Mouse (Mus musculus): ENCODE measurements around the gene Gh. TPM values are rescaled to one million over a fixed set of nuclear protein-coding genes. Genes with fewer than 3 reads are reported as not detected.

Gene Gh
- polyA plus RNA-seq, 1 experiment from 2014 or later = not detected

DNA sequence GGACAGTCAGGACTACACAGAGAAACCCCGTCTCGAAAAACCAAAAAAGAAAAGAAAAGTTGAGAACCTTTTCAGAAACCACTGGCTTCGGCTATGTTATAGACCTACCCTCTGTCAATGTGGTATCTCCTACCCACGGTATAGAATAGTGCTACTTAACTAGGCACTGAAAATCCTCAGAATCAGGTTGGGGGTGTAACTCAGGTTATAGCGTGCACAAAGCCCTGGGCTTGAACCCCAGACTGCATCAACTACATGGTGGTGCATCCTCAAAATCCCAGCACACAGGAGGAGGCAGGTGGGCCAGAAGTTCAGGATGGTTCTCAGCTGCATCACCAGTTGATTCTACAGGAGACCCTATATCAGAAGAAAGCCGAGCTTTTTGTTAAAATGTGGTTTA lies 27.9 kb downstream of the Gh start:
- peak overlapping the region; percentile 92; the same call in 1 of the 2 replicates for H3K4me3 ChIP-seq
- H3K4me1 ChIP-seq (replicated peaks) = peaks cover 51% of the 10 kb centered on the region
- WGBS = 93% methylated on average over 6 of the region's 6 CpGs
- no peak for DNase-seq (ENCODE audit: low spot score)
- H3K27ac ChIP-seq = no peak overlapping the region
- no peaks in the 10 kb centered on the region for H3K9me3 ChIP-seq
- peaks cover 6% of the 10 kb centered on the region; the same call in 1 of the 2 replicates for H3K36me3 ChIP-seq
- peaks cover 12% of the 10 kb centered on the region; the same call in 1 of the 2 replicates for H3K27me3 ChIP-seq (ENCODE audit: insufficient read depth, poor library complexity, severe bottlenecking)

DNA sequence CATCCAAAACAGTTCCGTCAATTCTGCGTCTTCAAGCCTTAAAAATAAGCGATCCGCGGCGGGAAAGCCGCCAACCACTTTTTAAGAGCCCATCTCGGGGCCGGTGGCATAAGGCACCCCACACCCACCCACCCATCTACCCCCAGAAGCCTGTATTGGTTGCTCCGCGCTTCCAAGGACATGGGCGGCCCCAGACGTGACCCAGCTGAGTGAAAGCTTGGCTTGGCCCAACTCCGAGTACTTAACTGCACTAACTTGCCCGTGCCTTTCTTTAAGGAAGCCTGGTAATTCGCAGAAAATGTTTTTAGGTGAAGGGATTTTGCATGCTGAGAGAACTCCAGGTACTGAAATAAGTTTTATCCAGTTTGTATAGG lies 28.4 kb downstream of the Gh start:
- Histone ChIP-seq H3K9me3 (no peaks in the 10 kb centered on the region), H3K4me3 (peak overlapping the region; percentile 92), H3K27ac (peak overlapping the region; percentile 98), H3K4me1 (replicated peaks) (peaks cover 56% of the 10 kb centered on the region), H3K36me3 (peaks cover 6% of the 10 kb centered on the region; the same call in 1 of the 2 replicates), H3K27me3 (ENCODE audit: insufficient read depth, poor library complexity, severe bottlenecking) (peaks cover 12% of the 10 kb centered on the region; the same call in 1 of the 2 replicates)
- WGBS = 19% methylated on average over 16 of the region's 16 CpGs
- DNase-seq (ENCODE audit: low spot score) = no peak

DNA sequence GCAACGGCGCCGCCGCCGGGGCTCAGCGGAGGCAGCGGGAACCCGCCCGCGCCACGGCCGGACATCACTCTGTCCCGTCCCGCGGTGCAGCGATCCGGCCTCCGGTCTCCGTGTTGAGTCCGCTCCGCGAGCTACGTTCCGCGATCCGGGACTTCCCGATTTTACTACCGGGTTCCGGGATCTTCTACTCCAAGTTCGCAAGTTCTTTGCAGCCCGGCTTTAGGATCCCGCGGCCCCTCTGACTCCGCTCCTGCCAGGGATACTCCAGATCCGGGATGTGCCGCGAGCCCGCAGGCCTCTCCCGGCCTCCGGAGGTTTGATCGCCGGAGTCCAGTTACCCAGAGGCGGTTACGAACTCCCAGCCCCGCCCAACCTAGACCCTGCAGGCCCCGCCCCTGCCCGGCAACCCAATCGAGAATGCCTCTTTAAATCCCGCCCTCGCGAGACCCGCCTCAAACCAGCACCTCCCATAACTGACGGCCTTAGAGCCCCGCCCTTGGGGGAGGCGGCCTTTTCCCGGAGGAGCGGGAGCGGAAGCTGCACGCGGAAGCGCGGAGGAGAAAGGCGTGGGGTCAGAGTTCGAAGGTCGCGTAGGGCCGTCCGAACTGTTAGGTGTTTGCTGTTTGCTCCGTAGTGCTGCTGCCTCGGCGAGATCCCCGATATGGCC lies 28.9 kb downstream of the Gh start, which contains the start of gene Smarcd2:
Gene Smarcd2, minus strand, starts transcription at position 329 of the 667 bp plus-strand sequence.
- H3K9me3 ChIP-seq = no peaks in the 10 kb centered on the region
- WGBS = under 1% methylated on average over 72 of the region's 72 CpGs
- peak within 1 kb of the TSS; percentile 98 for H3K27ac ChIP-seq
- H3K4me3 ChIP-seq = peak within 1 kb of the TSS; percentile 92
- H3K36me3 ChIP-seq = peaks cover 10% of the 10 kb centered on the region; the same call in 1 of the 2 replicates
- peaks cover 7% of the 10 kb centered on the region; the same call in 1 of the 2 replicates for H3K27me3 ChIP-seq (ENCODE audit: insufficient read depth, poor library complexity, severe bottlenecking)
- peaks cover 61% of the 10 kb centered on the region for H3K4me1 ChIP-seq (replicated peaks)
- peak; percentile 100 for DNase-seq (ENCODE audit: low spot score)

DNA sequence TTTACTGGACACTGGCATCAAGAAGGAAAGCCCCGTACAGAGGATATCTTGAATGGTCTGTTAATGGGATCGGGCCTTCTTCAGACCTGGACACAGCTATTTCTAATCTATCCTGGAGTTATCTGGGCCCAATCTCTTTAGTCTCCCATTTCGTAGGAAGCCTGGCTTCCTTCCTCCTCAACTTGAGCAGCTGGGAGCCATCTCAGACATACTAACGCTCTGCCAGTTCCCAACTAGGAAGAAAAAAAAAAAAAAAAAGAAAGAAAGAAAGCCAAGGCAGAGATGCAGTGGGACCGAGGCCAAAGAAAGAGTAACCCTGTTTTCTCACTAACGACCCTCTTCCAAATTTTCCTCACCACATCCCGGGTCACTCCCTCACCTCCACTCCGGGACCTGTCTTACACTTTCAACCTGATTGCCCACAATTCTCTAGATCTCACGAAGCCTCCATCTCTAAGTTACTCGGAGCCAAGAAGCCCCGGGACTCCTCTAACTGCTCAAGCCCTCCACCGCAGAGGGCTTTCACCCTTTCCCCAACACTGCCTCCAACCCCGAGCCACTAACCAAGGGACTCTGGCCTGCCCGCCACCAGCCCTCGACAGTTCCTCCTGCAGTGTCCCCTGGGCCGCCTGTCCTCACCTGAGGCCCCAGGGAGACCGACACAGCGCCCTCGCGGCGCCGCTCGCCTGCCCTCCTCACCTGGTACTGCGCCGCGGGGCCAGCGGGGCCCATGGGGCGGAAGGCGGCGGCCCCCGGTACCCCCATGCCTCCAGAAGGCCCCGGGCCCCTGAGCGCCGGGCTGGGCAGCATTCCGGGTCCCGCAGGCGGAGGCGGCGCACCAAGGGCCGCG lies 29.6 kb downstream of the Gh start:
- no peak for DNase-seq (ENCODE audit: low spot score)
- Histone ChIP-seq H3K4me3 (peak overlapping the region; percentile 92), H3K4me1 (replicated peaks) (peaks cover 69% of the 10 kb centered on the region), H3K27ac (peak overlapping the region; percentile 98), H3K27me3 (ENCODE audit: insufficient read depth, poor library complexity, severe bottlenecking) (no peaks in the 10 kb centered on the region), H3K9me3 (no peaks in the 10 kb centered on the region), H3K36me3 (peaks cover 17% of the 10 kb centered on the region)
- 2% methylated on average over 41 of the region's 41 CpGs for WGBS

DNA sequence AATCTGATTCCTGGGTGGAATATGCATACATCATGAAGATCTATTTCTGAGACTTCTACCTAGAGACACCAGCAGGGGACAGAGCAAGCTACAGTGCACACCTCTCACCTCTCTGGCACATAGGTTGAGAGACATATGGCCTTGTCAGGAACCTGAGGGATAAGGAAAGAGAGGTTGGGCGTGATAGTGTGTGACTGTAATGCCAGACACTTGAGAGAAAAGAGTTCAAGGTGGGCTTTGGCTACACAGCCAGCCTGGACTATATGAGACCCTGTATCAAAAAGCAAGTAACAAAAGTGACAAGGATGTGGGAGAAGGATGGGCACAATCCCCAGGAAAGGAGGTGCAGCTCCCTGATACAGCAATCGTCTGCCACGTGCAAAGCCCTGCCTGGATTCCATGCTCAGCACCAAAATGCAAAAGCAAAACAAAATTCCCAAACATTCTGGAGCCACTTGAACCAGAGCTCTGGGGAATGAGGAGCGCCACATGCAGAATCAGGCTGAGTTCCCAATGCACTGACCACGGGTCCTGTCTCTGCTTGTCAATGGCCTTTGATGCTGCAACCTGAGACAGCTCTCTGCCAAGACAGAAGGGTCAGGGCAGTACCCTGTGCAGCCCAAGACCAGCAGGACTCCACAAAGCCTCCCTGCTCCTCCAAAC lies 30.4 kb downstream of the Gh start:
- peak; percentile 40 for DNase-seq (ENCODE audit: low spot score)

DNA sequence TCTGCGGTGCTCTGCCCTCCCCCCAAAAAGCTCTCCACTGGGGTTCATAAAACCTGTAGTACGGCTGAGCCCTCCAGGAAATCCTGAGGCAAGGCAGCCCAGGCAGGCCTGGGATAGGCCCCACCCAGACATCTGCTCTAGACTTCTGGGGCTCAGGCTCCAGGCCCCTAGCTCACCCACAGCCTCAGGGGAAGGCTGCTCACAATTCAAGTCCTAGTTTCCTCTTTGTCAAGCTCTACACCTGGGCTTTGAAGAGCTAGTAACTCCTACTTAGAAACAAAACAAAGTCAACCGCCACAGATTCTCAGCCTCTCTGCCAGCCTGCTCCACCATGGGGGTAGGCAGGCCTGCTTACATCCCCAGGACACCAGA lies 32.6 kb downstream of the Gh start:
- H3K4me3 ChIP-seq = peak overlapping the region; percentile 18
- peak; percentile 31 for DNase-seq (ENCODE audit: low spot score)
- no peaks in the 10 kb centered on the region for H3K9me3 ChIP-seq
- H3K36me3 ChIP-seq = peaks cover 47% of the 10 kb centered on the region
- peaks cover 56% of the 10 kb centered on the region for H3K4me1 ChIP-seq (replicated peaks)
- peak overlapping the region; percentile 84 for H3K27ac ChIP-seq
- no peaks in the 10 kb centered on the region for H3K27me3 ChIP-seq (ENCODE audit: insufficient read depth, poor library complexity, severe bottlenecking)
- WGBS = 57% methylated on average over 3 of the region's 3 CpGs

More for the DNA sequence above, 30.4 kb downstream of the Gh start:
- WGBS = 43% methylated on average over 5 of the region's 5 CpGs
- H3K27me3 ChIP-seq (ENCODE audit: insufficient read depth, poor library complexity, severe bottlenecking) = no peaks in the 10 kb centered on the region
- peak overlapping the region; percentile 98 for H3K27ac ChIP-seq
- H3K4me1 ChIP-seq (replicated peaks) = peaks cover 65% of the 10 kb centered on the region
- peak overlapping the region; percentile 92 for H3K4me3 ChIP-seq
- H3K36me3 ChIP-seq = peaks cover 25% of the 10 kb centered on the region
- no peaks in the 10 kb centered on the region for H3K9me3 ChIP-seq

DNA sequence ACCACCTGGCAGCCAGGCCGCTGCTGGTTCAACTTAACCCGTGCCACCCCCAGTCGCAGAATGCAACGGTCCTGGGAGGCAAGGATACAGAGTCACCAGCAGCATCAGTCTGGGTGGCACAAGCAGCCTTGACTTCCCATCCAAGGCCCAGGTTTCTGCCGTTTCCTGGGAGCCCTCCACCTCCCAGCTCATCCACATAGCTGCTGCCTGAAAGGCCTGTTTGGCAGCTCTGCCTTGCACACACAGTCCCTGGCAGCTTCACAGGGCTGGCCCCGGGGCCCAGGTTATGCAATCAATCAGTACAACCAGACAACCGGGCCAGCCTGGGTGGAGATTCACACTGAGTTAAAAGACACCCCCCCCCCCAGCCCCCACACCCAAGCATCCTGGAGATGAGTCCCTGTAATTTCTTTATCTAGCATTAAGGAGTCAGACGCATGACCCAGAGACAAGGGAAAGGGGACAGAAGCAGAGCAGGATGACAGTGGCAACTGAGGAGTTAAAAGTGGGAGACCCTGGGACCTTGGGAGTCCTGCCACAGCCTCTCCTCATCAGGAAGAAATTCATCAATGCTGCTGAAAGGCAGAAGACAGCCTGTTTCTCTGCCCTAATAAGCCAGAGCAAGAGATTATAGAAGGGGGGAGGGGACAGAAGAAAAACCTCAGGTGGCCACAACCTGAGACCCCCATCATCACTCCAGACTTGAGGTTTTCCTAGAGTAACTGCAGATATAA lies 33.2 kb downstream of the Gh start:
- Histone ChIP-seq H3K27me3 (ENCODE audit: insufficient read depth, poor library complexity, severe bottlenecking) (no peaks in the 10 kb centered on the region), H3K4me1 (replicated peaks) (peaks cover 55% of the 10 kb centered on the region), H3K36me3 (peaks cover 53% of the 10 kb centered on the region), H3K27ac (peak overlapping the region; percentile 84), H3K9me3 (no peaks in the 10 kb centered on the region), H3K4me3 (peak overlapping the region; percentile 28)
- peak; percentile 29 for DNase-seq (ENCODE audit: low spot score)
- WGBS = 63% methylated on average over 8 of the region's 8 CpGs

DNA sequence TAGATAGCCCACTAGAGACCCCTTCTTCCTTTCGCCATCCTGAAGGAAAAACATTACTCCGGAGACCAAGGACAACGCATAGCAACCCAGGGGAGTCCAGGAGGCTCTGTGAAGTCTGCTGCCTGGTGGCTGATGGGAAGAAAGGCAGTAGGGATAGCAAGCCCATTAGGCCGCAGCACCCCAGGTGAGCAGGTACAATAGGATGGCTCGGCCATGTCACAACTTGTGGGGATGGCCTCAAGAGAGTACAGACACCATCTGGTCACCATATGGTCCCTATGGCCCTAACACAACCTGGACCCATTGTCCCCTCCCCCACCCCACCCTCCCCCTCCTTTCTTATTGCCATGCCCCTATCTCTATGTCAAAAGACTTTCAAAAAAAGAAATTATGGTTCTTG lies 33.8 kb downstream of the Gh start:
- Histone ChIP-seq H3K4me3 (no peak overlapping the region), H3K27me3 (ENCODE audit: insufficient read depth, poor library complexity, severe bottlenecking) (no peaks in the 10 kb centered on the region), H3K4me1 (replicated peaks) (peaks cover 49% of the 10 kb centered on the region), H3K27ac (peak overlapping the region; percentile 84), H3K36me3 (peaks cover 59% of the 10 kb centered on the region), H3K9me3 (no peaks in the 10 kb centered on the region)
- WGBS = 62% methylated on average over 5 of the region's 5 CpGs
- no peak for DNase-seq (ENCODE audit: low spot score)

DNA sequence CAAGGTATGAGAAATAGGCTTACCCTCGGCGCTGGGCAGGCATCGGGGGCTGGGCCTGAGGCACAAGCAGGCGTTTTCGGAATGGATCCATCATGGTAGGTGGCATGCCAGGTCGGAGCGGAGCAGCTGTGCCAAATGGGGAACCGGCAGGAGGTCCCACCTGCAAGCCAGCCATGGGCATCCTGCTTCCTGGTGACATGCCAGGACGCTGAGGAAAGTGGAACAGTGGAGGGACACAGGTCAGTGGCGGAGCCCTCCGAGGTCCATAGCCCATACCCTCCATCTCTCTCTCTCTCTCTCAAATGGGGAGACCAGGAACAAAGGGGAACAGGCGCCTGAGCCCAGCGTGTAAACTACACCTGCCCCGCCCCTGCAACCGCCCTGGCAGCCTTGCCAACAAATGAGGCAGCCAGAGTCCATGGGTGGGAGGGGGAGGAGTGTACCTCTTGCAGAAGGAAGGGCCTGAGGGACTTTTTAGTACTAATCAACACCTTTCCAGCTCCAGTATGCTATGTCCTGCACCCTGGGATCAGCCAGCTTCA lies 34.3 kb downstream of the Gh start:
- no peak for DNase-seq (ENCODE audit: low spot score)
- 77% methylated on average over 15 of the region's 15 CpGs for WGBS
- Histone ChIP-seq H3K36me3 (peaks cover 64% of the 10 kb centered on the region), H3K4me1 (replicated peaks) (peaks cover 49% of the 10 kb centered on the region), H3K27me3 (ENCODE audit: insufficient read depth, poor library complexity, severe bottlenecking) (no peaks in the 10 kb centered on the region), H3K9me3 (no peaks in the 10 kb centered on the region), H3K27ac (peak overlapping the region; percentile 84), H3K4me3 (no peak overlapping the region; the same call in 1 of the 2 replicates)

DNA sequence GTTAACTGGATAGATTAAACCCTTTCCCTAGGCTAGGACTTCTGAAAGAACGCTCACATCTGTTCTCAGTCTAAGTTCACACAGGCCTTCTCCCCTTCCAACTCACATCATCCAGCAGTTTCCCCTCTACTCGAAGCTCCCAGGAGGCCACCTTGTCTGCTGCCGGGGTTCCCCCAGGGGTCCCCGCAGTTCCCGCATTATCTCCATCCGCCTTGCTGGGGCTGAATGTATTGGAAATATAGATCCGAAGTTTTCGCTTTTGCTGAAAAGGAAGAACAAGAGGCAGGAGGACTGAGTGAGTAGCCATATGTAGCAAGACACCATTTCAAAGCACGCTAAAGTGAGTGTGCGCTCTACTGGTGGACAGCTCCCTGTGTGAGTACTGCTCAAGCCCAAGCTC lies 35.2 kb downstream of the Gh start:
- Histone ChIP-seq H3K36me3 (peaks cover 73% of the 10 kb centered on the region), H3K4me1 (replicated peaks) (peaks cover 41% of the 10 kb centered on the region), H3K27me3 (ENCODE audit: insufficient read depth, poor library complexity, severe bottlenecking) (no peaks in the 10 kb centered on the region), H3K4me3 (no peak overlapping the region), H3K9me3 (no peaks in the 10 kb centered on the region), H3K27ac (no peak overlapping the region)
- DNase-seq (ENCODE audit: low spot score) = no peak
- WGBS = 92% methylated on average over 10 of the region's 10 CpGs

DNA sequence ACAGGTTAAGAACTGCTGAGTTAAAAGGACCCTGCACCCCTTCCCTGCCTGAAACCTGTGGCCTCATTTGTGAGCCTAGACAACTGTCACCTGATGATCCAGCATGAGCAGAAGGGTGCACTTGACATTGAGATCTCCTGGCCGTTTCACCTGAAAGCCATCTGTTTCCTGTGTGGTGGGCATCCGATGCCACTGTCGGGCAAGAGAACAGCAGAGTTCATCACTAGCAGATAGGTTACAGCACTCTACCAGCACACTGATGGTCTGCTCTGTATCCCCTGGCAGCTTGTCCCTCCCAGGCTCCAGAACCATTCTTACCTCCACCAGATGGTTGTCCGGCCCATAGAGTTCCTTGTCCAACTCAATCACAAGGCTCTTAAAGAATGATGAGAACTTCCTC lies 36.1 kb downstream of the Gh start:
- no peak for DNase-seq (ENCODE audit: low spot score)
- Histone ChIP-seq H3K4me1 (replicated peaks) (peaks cover 32% of the 10 kb centered on the region), H3K4me3 (no peak overlapping the region), H3K36me3 (peaks cover 81% of the 10 kb centered on the region), H3K27ac (no peak overlapping the region), H3K9me3 (no peaks in the 10 kb centered on the region), H3K27me3 (ENCODE audit: insufficient read depth, poor library complexity, severe bottlenecking) (no peaks in the 10 kb centered on the region)
- 94% methylated on average over 4 of the region's 4 CpGs for WGBS

DNA sequence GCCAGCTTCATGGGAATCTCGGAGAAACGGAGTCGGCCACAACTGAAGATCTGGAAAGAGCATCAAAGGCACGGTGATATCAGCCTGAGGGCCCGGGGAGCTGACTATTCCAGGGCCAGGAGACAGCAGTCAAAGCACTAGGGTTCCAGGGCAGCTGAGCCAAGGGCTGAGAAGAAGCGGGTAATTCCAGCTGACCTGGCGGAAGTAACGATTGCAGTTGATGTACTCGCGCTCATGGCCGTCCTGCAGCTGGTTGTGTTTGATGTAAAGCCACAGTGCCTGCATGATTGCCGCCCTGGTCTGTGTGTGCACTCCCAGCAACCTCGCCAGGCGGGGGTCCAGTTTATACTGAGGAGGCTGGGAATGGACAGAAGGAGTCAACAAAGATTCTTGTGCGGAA lies 36.7 kb downstream of the Gh start:
- H3K36me3 ChIP-seq = peaks cover 82% of the 10 kb centered on the region
- no peak for DNase-seq (ENCODE audit: low spot score)
- no peak overlapping the region for H3K27ac ChIP-seq
- H3K27me3 ChIP-seq (ENCODE audit: insufficient read depth, poor library complexity, severe bottlenecking) = no peaks in the 10 kb centered on the region
- no peak overlapping the region for H3K4me3 ChIP-seq
- peaks cover 26% of the 10 kb centered on the region for H3K4me1 ChIP-seq (replicated peaks)
- H3K9me3 ChIP-seq = no peaks in the 10 kb centered on the region
- WGBS = 95% methylated on average over 15 of the region's 15 CpGs

Measured in hindbrain, embryonic 10.5 days (tissue).